Mouse (Mus musculus) MEL (cell line): ENCODE measurements around the gene Ankrd1. TPM values are rescaled to one million over a fixed set of nuclear protein-coding genes. Genes with fewer than 3 reads are reported as not detected.
A peak's percentile ranks its signal among the peaks of the same experiment; 100 is the strongest.

Source experiments
- DNase-seq: peaks from one replicate; pipeline ENCODE4 v3.0.0; 2011; ENCODE audit warnings: low read depth, low spot score
- H3K27ac ChIP-seq: 2 replicates; pipeline ENCODE4 v1.5.1; 2012; ENCODE audit warnings: low read depth, mild to moderate bottlenecking, control low read depth, low read length, moderate library complexity; ENCODE audit not compliant: control insufficient read depth
- H3K27me3 ChIP-seq, 2 experiments: fragments of 150-350 bp in 1 of 2; sonication (generic) in 1 of 2; 2 replicates each; pipeline ENCODE4 v1.6.1; 2012; ENCODE audit warnings: low read length in 2 of 2, mild to moderate bottlenecking in 2 of 2, improper control_type of control experiment in 1 of 2, moderate library complexity in 1 of 2; ENCODE audit not compliant: insufficient read depth in 2 of 2, control insufficient read depth in 1 of 2
- H3K36me3 ChIP-seq, 2 experiments: 2 replicates each; pipeline ENCODE4 v1.6.1; 2012 to 2014; ENCODE audit warnings: low read length in 2 of 2, improper control_type of control experiment in 1 of 2, inconsistent platforms in 1 of 2, mild to moderate bottlenecking in 1 of 2; ENCODE audit not compliant: insufficient read depth in 2 of 2, control insufficient read depth in 1 of 2
- H3K4me1 ChIP-seq, 2 experiments: fragments of 150-350 bp in 1 of 2; sonication (generic) in 1 of 2; 2 replicates each; pipeline ENCODE4 v1.6.1; 2012; ENCODE audit warnings: low read length in 2 of 2, improper control_type of control experiment in 1 of 2, mild to moderate bottlenecking in 1 of 2; ENCODE audit not compliant: insufficient read depth in 2 of 2, control insufficient read depth in 1 of 2
- H3K4me3 ChIP-seq, 2 experiments: fragments of 150-350 bp in 1 of 2; sonication (generic) in 1 of 2; 2 replicates each; pipeline ENCODE4 v1.5.1; 2012; ENCODE audit warnings: low read depth in 2 of 2, low read length in 2 of 2, mild to moderate bottlenecking in 2 of 2, moderate library complexity in 2 of 2, control low read depth in 1 of 2, improper control_type of control experiment in 1 of 2; ENCODE audit not compliant: control insufficient read depth in 1 of 2, insufficient read depth in 1 of 2
- H3K79me2 ChIP-seq: 2 replicates; pipeline ENCODE4 v1.6.1; 2012; ENCODE audit warnings: mild to moderate bottlenecking, low read length, moderate library complexity; ENCODE audit not compliant: control insufficient read depth, poor library complexity, insufficient read depth
- H3K9ac ChIP-seq: 2 replicates; pipeline ENCODE4 v1.6.1; 2012; ENCODE audit warnings: low read depth, mild to moderate bottlenecking, control low read depth, low read length, moderate library complexity; ENCODE audit not compliant: control insufficient read depth, poor library complexity, severe bottlenecking
- H3K9me3 ChIP-seq: fragments of 150-350 bp; sonication (generic); replicated peaks from 2 replicates; pipeline ENCODE4 v1.6.1; 2012; ENCODE audit warnings: mild to moderate bottlenecking, low read length, improper control_type of control experiment, moderate library complexity; ENCODE audit not compliant: insufficient read depth
- BHLHE40 ChIP-seq: IDR thresholded peaks from 2 replicates; pipeline ENCODE4 v1.6.1; 2012; ENCODE audit warnings: low read depth, mild to moderate bottlenecking, inconsistent platforms, low read length, improper control_type of control experiment, borderline replicate concordance
- CHD1 ChIP-seq: IDR thresholded peaks from 2 replicates; pipeline ENCODE4 v1.6.1; 2012; ENCODE audit warnings: low read depth, mild to moderate bottlenecking, inconsistent platforms, low read length, improper control_type of control experiment
- CHD2 ChIP-seq: IDR thresholded peaks from 2 replicates; pipeline ENCODE4 v1.6.1; 2011; ENCODE audit warnings: low read length, improper control_type of control experiment
- CTCF ChIP-seq, 3 experiments: IDR thresholded peaks in 2 of 3; conservative IDR thresholded peaks in 1 of 3; 2 replicates each; pipeline ENCODE4 v1.5.1; 2011 to 2012; ENCODE audit warnings: low read length in 3 of 3, low read depth in 2 of 3, mild to moderate bottlenecking in 2 of 3, improper control_type of control experiment in 1 of 3, inconsistent platforms in 1 of 3, mixed read lengths in 1 of 3, moderate library complexity in 1 of 3; ENCODE audit not compliant: control insufficient read depth in 1 of 3, insufficient read depth in 1 of 3, poor library complexity in 1 of 3, severe bottlenecking in 1 of 3
- E2F4 ChIP-seq: IDR thresholded peaks from 2 replicates; pipeline ENCODE4 v1.6.1; 2011; ENCODE audit warnings: low read depth, low read length, improper control_type of control experiment, borderline replicate concordance
- EP300 ChIP-seq, 2 experiments: IDR thresholded peaks; 2 replicates each; pipeline ENCODE4 v1.6.1; 2011; ENCODE audit warnings: improper control_type of control experiment in 2 of 2, low read length in 2 of 2, low read depth in 1 of 2, mild to moderate bottlenecking in 1 of 2
- ETS1 ChIP-seq: IDR thresholded peaks from 2 replicates; pipeline ENCODE4 v1.6.1; 2012; ENCODE audit warnings: low read depth, mild to moderate bottlenecking, inconsistent platforms, low read length, improper control_type of control experiment, moderate library complexity
- GATA1 ChIP-seq: IDR thresholded peaks from 2 replicates; pipeline ENCODE4 v1.6.1; 2011; ENCODE audit warnings: low read depth, low read length, improper control_type of control experiment
- HCFC1 ChIP-seq: IDR thresholded peaks from 2 replicates; pipeline ENCODE4 v1.6.1; 2012; ENCODE audit warnings: low read depth, mild to moderate bottlenecking, inconsistent platforms, low read length, improper control_type of control experiment, moderate library complexity
- MAZ ChIP-seq: IDR thresholded peaks from 2 replicates; pipeline ENCODE4 v1.6.1; 2012; ENCODE audit warnings: low read depth, mild to moderate bottlenecking, inconsistent platforms, low read length, improper control_type of control experiment
- MEF2A ChIP-seq: IDR thresholded peaks from 2 replicates; pipeline ENCODE4 v1.6.1; 2014; ENCODE audit warnings: low read depth, mild to moderate bottlenecking, inconsistent platforms, low read length, improper control_type of control experiment; ENCODE audit not compliant: poor library complexity, insufficient replicate concordance, severe bottlenecking; ENCODE audit errors: extremely low read depth
- MXI1 ChIP-seq: IDR thresholded peaks from 2 replicates; pipeline ENCODE4 v1.6.1; 2011; ENCODE audit warnings: mild to moderate bottlenecking, low read depth, low read length, improper control_type of control experiment
- MYC ChIP-seq: IDR thresholded peaks from 2 replicates; pipeline ENCODE4 v1.6.1; 2011; ENCODE audit warnings: low read depth, mild to moderate bottlenecking, low read length, improper control_type of control experiment, moderate library complexity
- POLR2AphosphoS2 ChIP-seq: IDR thresholded peaks from 2 replicates; pipeline ENCODE4 v1.6.1; 2011; ENCODE audit warnings: low read length, improper control_type of control experiment
- POLR2AphosphoS5 ChIP-seq: IDR thresholded peaks from 2 replicates; pipeline ENCODE4 v1.6.1; 2012; ENCODE audit warnings: low read depth, borderline replicate concordance, mild to moderate bottlenecking, inconsistent platforms, low read length, moderate library complexity, mixed read lengths
- RAD21 ChIP-seq: IDR thresholded peaks from 2 replicates; pipeline ENCODE4 v1.6.1; 2011; ENCODE audit warnings: mild to moderate bottlenecking, low read depth, low read length, improper control_type of control experiment
- RCOR1 ChIP-seq: IDR thresholded peaks from 2 replicates; pipeline ENCODE4 v1.6.1; 2012; ENCODE audit warnings: low read depth, mild to moderate bottlenecking, inconsistent platforms, low read length, improper control_type of control experiment
- TBP ChIP-seq: IDR thresholded peaks from 2 replicates; pipeline ENCODE4 v1.8.0; 2011; ENCODE audit warnings: low read depth, low read length, improper control_type of control experiment
- TCF12 ChIP-seq: IDR thresholded peaks from 2 replicates; pipeline ENCODE4 v1.6.1; 2014; ENCODE audit warnings: low read depth, mild to moderate bottlenecking, inconsistent platforms, low read length, improper control_type of control experiment, moderate library complexity
- UBTF ChIP-seq: IDR thresholded peaks from 2 replicates; pipeline ENCODE4 v1.6.1; 2012; ENCODE audit warnings: low read depth, mild to moderate bottlenecking, inconsistent platforms, low read length, improper control_type of control experiment, moderate library complexity, borderline replicate concordance; ENCODE audit not compliant: insufficient read depth
- USF1 ChIP-seq: IDR thresholded peaks from 2 replicates; pipeline ENCODE4 v1.6.1; 2014; ENCODE audit warnings: low read depth, mild to moderate bottlenecking, inconsistent platforms, low read length, improper control_type of control experiment, moderate library complexity
- USF2 ChIP-seq, 2 experiments: IDR thresholded peaks; 2 replicates each; pipeline ENCODE4 v1.6.1; 2011 to 2012; ENCODE audit warnings: improper control_type of control experiment in 2 of 2, low read length in 2 of 2, borderline replicate concordance in 1 of 2, inconsistent platforms in 1 of 2, low read depth in 1 of 2, mild to moderate bottlenecking in 1 of 2; ENCODE audit not compliant: insufficient read depth in 1 of 2
- ZKSCAN1 ChIP-seq: IDR thresholded peaks from 2 replicates; pipeline ENCODE4 v1.6.1; 2012; ENCODE audit warnings: low read depth, mild to moderate bottlenecking, inconsistent platforms, low read length, improper control_type of control experiment, moderate library complexity
- ZMIZ1 ChIP-seq: IDR thresholded peaks from 2 replicates; pipeline ENCODE4 v1.6.1; 2012; ENCODE audit warnings: low read depth, mild to moderate bottlenecking, inconsistent platforms, low read length, improper control_type of control experiment, moderate library complexity
- ZNF384 ChIP-seq: IDR thresholded peaks from 2 replicates; pipeline ENCODE4 v1.6.1; 2012; ENCODE audit warnings: low read depth, mild to moderate bottlenecking, inconsistent platforms, low read length, improper control_type of control experiment
- polyA plus RNA-seq, 2 experiments: library from polyadenylated mRNA; stranded (reverse) in 1 of 2; unstranded in 1 of 2; fragments of >175 nt in 1 of 2; fragments of >200 nt in 1 of 2; gene quantifications; 2 replicates each; pipeline versions ENCODE4 v1.2.1 to v1.2.4; 2012; ENCODE audit warnings: low replicate concordance in 2 of 2, low read depth in 1 of 2; ENCODE audit not compliant: insufficient read length in 2 of 2, insufficient read depth in 1 of 2, missing spikeins in 1 of 2
- total RNA-seq: library from RNA; depleted of rRNA; stranded (reverse); fragments of 300-350 nt; gene quantifications from 2 replicates; pipeline ENCODE4 v1.2.3, GENCODE M21; 2012

The Ankrd1 gene
- total and polyA plus RNA-seq, 3 experiments = not detected

GRCm38 (mm10) chr19:36150241-36151007 is 30.5 kb upstream of the Ankrd1 start:
- Histone ChIP-seq H3K9ac (no peak overlapping the region), H3K36me3 (no peaks in the 10 kb centered on the region), H3K9me3 (no peaks in the 10 kb centered on the region), H3K4me3 (no peak overlapping the region), H3K27ac (no peak overlapping the region), H3K4me1 (no peaks in the 10 kb centered on the region), H3K27me3 (no peaks in the 10 kb centered on the region), H3K79me2 (no peaks in the 10 kb centered on the region)
- no peak for DNase-seq
- TF ChIP-seq TCF12 = no peak
- TF ChIP-seq TBP = no peak
- TF ChIP-seq USF1 = no peak
- TF ChIP-seq GATA1 = no peak
- TF ChIP-seq BHLHE40 = no peak
- TF ChIP-seq RCOR1 = no peak

- DNase-seq = no peak
These were observed 28.7 kb upstream of the Ankrd1 start for GRCm38 (mm10) chr19:36148578-36148977.

DNA sequence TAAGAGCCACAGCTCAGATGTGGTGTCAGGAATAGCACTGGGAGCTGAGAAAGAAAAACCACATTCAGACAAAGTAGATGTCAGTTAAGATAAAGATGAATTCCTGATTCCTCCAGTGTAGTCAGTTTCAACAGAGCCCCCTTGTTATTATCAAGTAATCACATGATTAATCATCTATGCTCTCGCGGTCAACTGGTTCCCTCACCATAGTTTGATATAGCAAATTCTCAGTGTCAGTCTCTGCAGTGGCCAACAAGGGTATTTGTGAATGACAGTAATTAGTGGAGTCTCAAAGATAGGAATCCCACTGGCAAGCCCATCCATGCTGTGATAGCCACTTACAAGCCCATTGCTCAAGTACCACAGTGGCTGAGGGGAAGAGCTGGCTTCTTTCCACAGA is 23.7 kb upstream of the Ankrd1 start:
- Histone ChIP-seq H3K9ac (no peak overlapping the region), H3K27ac (no peak overlapping the region), H3K27me3 (no peaks in the 10 kb centered on the region), H3K4me1 (no peaks in the 10 kb centered on the region), H3K9me3 (no peaks in the 10 kb centered on the region), H3K4me3 (no peak overlapping the region), H3K36me3 (no peaks in the 10 kb centered on the region), H3K79me2 (no peaks in the 10 kb centered on the region)
- no peak for DNase-seq
- TF ChIP-seq POLR2AphosphoS2 (no peak), RAD21 (no peak), UBTF (no peak), ZMIZ1 (no peak), RCOR1 (no peak), MYC (no peak), ETS1 (no peak), E2F4 (no peak), MAZ (no peak), MEF2A (no peak), EP300 (IDR thresholded peaks at IDR 0.05; ENCODE audit: low read depth in 1 of 2, low read length in 2 of 2) (no peak), CHD1 (no peak), ZNF384 (no peak), MXI1 (no peak), GATA1 (no peak), USF2 (IDR thresholded peaks at IDR 0.05; ENCODE audit: borderline replicate concordance in 1 of 2, insufficient read depth in 1 of 2, low read depth in 1 of 2, low read length in 2 of 2) (no peak), POLR2AphosphoS5 (no peak), HCFC1 (no peak)

More at GRCm38 (mm10) chr19:36148578-36148977, 28.7 kb upstream of the Ankrd1 start:
- TF ChIP-seq HCFC1 (no peak), ZKSCAN1 (no peak), CTCF (IDR thresholded peaks at IDR 0.05 in 2 of 3, conservative IDR thresholded peaks at IDR 0.05 in 1 of 3; ENCODE audit: control insufficient read depth in 1 of 3, insufficient read depth in 1 of 3, low read depth in 2 of 3, low read length in 3 of 3, poor library complexity in 1 of 3, severe bottlenecking in 1 of 3) (peak in 1 of 3 experiments; percentile 5; a peak in 1 of 6 replicates), UBTF (no peak), CHD2 (no peak)
- no peaks in the 10 kb centered on the region for H3K79me2 ChIP-seq
- H3K27ac ChIP-seq = no peak overlapping the region
- H3K9ac ChIP-seq = no peak overlapping the region
- H3K27me3 ChIP-seq = no peaks in the 10 kb centered on the region
- no peaks in the 10 kb centered on the region for H3K4me1 ChIP-seq
- no peaks in the 10 kb centered on the region for H3K9me3 ChIP-seq
- H3K4me3 ChIP-seq = no peak overlapping the region
- H3K36me3 ChIP-seq = no peaks in the 10 kb centered on the region
